Mouse (Mus musculus): ENCODE measurements around the gene Atn1. TPM values are rescaled to one million over a fixed set of nuclear protein-coding genes. Genes with fewer than 3 reads are reported as not detected.

The Atn1 gene
- polyA plus RNA-seq, 1 experiment: 62.7 TPM

DNA sequence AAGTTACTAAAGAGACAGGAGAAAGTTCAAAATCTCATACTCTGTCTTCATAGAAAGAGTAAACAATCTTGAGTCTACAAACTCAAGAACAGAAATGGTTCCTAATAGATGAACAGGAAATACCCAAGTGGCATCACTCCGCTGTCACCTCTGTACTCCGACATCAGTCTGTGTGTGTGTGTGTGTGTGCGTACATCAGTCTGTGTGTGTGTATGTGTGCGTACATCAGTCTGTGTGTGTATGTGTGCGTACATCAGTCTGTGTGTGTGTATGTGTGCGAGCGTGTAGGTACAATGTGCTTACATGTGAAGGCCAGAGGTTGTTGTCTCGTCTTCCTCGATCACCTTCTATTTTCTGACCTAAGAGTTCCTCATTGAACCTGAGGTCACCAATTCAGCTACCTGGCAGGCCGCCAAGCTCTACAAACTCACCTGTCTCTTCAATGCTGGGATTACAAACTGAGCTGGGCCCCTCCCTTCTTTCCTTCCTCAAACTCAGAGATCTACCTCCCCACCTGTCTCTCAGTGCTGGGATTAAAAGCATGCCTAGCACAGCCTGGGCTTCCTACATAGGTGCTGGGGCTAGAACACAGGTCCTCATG is 47.9 kb downstream of the Atn1 start:
- no peak for TF ChIP-seq GATA1 (IDR thresholded peaks at IDR 0.05; ENCODE audit: low read length)

GRCm38 (mm10) chr6:124706061-124706627 is 50.2 kb downstream of the Atn1 start:
- no peak for TF ChIP-seq GATA1 (IDR thresholded peaks at IDR 0.05; ENCODE audit: low read length)

DNA sequence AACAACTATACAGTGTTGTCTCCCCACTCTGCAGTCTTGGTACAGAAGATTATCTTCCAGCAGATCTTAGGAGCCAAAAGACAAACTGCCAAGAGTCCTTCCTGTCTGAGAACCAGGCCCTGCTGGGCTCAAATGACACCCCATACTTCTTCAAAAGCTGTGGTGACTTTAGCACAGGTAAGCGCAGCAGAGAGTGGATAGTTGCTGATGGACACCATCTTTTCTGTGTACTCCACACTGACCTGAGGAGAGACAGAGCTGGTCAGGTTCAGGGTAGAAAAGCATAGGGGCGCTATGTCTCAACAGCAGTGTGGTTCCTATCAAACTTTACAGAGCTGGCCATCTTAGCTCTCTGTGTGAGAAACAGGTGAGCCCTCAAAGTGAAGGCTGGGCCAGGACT is 51.9 kb downstream of the Atn1 start:
- no peak for TF ChIP-seq GATA1 (IDR thresholded peaks at IDR 0.05; ENCODE audit: low read length)

- TF ChIP-seq GATA1 (IDR thresholded peaks at IDR 0.05; ENCODE audit: low read length): no peak
Observed at GRCm38 (mm10) chr6:124703789-124704188, 52.5 kb downstream of the Atn1 start.

DNA sequence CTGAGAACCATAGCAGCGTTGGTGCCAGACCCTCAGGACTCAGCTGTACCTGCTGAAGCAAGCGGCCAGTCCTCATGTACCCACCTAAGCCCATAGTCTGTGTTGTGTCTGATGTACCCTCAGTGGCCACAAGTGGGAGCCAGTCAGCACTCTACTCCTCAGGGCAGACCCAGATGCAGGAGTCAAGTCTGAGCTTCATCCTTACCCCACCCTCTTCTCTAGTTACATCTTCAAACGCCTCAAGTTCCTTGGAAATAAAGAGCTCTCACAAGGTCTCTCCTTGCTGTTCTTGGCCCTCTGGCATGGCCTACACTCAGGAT is 53.6 kb downstream of the Atn1 start:
- TF ChIP-seq GATA1 (IDR thresholded peaks at IDR 0.05; ENCODE audit: low read length): no peak

DNA sequence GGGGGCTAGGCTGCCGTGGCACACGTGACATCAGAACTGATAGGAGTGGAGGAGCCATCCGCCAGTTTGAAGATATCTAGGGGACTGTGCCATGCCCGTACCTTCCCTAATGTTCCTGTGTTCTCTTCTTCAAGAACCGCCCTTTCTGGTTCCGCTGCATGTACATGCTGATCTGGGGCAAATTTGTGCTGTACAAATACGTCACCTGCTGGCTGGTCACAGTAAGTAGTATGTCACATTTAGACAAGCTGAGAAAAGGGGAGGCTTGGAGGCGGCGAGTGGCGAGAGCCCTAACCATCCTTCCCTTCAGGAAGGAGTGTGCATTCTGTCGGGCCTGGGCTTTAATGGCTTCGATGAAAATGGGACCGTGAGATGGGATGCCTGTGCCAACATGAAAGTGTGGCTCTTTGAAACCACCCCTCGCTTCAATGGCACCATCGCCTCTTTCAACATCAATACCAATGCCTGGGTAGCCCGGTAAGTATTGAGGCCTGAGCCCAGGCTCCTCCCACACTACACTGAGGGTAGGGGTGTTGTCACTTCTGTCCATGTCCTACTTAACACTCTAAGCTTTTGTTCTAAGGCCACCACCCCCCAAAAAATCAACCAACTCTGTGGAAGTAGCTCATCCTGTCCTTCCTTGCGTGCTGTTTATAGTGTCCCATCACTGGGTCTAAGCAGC is 54.1 kb downstream of the Atn1 start:
- no peak for TF ChIP-seq GATA1 (IDR thresholded peaks at IDR 0.05; ENCODE audit: low read length)

GRCm38 (mm10) chr6:124701338-124701737 is 55.0 kb downstream of the Atn1 start:
- TF ChIP-seq GATA1 (IDR thresholded peaks at IDR 0.05; ENCODE audit: low read length): no peak

DNA sequence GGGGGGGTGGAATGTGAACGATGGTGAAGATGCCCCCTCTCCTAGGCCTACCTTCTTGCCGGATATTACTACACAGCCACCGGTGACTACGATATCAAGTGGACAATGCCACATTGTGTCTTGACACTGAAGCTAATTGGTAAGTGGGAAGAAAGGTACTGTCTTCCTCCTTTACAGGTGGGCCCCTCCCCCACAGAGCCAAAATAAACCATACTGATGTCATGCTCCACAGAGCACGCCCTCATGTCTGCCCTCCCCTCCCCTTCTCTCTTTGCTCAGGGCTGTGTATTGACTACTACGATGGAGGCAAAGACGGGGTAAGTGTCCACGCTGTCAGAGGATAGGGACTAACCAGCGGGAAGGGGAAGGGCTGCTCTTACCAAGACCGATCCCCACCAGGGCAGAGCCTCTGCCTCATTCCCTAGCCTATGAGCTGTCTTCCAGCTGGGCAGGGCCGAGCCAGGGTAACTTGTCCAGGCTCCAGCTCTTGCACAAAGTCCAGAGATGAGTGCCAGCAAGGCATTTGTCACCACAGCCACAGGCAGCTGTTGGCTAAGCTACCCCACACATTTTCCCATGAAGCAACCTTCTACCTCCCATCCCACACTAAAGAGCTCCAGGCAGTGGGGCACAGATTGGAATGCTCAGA is 56.2 kb downstream of the Atn1 start:
- TF ChIP-seq GATA1 (IDR thresholded peaks at IDR 0.05; ENCODE audit: low read length): no peak

GRCm38 (mm10) chr6:124699366-124699765 is 57.0 kb downstream of the Atn1 start:
- no peak for TF ChIP-seq GATA1 (IDR thresholded peaks at IDR 0.05; ENCODE audit: low read length)

DNA sequence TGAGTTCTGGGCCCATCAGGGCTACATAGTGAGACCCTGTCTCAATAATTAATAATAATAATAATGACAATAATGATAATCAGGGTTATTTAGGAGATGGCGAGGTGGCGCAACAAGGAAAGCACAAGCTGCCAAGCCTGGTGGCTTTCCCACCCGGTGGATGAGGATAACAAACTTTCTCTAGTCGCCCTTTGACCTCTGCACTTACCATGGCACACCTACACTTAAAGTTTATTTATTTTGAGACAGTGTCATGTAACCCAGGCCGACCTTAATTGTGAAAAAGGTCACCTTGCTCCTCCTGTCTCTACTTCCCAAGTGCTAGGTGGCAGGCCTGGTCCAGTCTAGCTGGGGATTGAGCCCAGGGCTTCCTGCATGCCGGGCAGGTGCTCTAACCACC is 57.6 kb downstream of the Atn1 start:
- TF ChIP-seq GATA1 (IDR thresholded peaks at IDR 0.05; ENCODE audit: low read length): no peak

DNA sequence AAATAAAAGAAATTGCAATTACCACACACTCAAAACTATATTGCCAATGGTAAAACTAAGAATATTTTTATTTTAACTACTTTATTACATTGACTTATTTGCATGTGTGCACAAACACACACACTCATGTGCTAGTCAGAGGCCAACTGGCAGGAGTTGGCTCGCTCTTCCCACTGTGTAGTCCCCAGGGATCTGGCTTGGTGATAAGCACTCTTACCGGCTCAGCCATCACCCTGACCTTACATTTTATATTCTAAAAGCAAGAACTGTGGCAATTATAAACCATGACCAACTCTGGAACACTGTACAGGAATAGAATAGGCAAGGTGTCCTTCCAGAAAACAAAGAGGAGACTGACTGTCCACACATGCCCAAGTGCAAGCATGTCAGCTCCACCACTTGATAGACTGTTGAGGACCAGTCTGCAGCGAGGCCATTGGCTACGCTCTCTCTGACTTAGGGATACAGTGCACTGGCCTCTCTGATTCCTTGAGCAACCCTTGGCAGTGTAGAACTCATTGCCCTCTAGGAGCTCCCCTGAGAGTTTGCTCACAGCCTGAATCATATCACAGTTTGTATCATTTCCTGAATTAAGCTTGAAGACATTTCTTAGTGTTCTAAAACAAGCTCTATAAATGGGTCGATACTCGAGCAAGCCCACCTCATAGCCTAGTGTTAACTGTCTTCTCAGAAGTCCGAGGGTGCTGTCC is 59.7 kb downstream of the Atn1 start:
- no peak for TF ChIP-seq GATA1 (IDR thresholded peaks at IDR 0.05; ENCODE audit: low read length)

- no peak for TF ChIP-seq GATA1 (IDR thresholded peaks at IDR 0.05; ENCODE audit: low read length)
Observed at GRCm38 (mm10) chr6:124694166-124694955, 62.0 kb downstream of the Atn1 start.

GRCm38 (mm10) chr6:124693243-124693981 is 62.9 kb downstream of the Atn1 start:
- TF ChIP-seq GATA1 (IDR thresholded peaks at IDR 0.05; ENCODE audit: low read length): no peak

Other genes with a start within 250 kb of the Atn1 start
- gene C1ra, start 244.1 kb downstream of the Atn1 start, polyA plus RNA-seq (2012): not detected in 2 replicates
- not detected in 2 replicates for gene C1s1, start 214.2 kb downstream of the Atn1 start, polyA plus RNA-seq (2012)
- gene C1rb, start 186.2 kb downstream of the Atn1 start, polyA plus RNA-seq (2012): not detected in 2 replicates
- not detected in 2 replicates for gene C1s2, start 120.4 kb downstream of the Atn1 start, polyA plus RNA-seq (2012)
- 144 and 152 TPM in 2 replicates for gene Lpcat3, start 93.5 kb downstream of the Atn1 start, polyA plus RNA-seq (2012)
- gene Emg1, start 44.3 kb downstream of the Atn1 start, polyA plus RNA-seq (2012): 252 and 358 TPM in 2 replicates
- gene Phb2, start 44.2 kb downstream of the Atn1 start, polyA plus RNA-seq (2012): 491 and 631 TPM in 2 replicates
- gene Ptpn6, start 17.8 kb downstream of the Atn1 start, polyA plus RNA-seq (2012): 25.0 and 55.5 TPM in 2 replicates
- gene Grcc10, start 15.2 kb downstream of the Atn1 start, polyA plus RNA-seq (2012): 18.3 and 24.3 TPM in 2 replicates
- gene Gm45234, start 503 bp downstream of the Atn1 start, polyA plus RNA-seq (2012): 1.7 and 2.3 TPM in 2 replicates
- gene Eno2, start 13.1 kb upstream of the Atn1 start, polyA plus RNA-seq (2012): not detected in 2 replicates
- gene Lrrc23, start 23.2 kb upstream of the Atn1 start, polyA plus RNA-seq (2012): not detected in 2 replicates
- gene Spsb2, start 52.1 kb upstream of the Atn1 start, polyA plus RNA-seq (2012): 10.8 and 11.7 TPM in 2 replicates
- 388 and 516 TPM in 2 replicates for gene Tpi1, start 57.8 kb upstream of the Atn1 start, polyA plus RNA-seq (2012)
- 54.8 and 73.3 TPM in 2 replicates for gene Usp5, start 73.0 kb upstream of the Atn1 start, polyA plus RNA-seq (2012)
- 64.7 and 82.9 TPM in 2 replicates for gene Cdca3, start 73.0 kb upstream of the Atn1 start, polyA plus RNA-seq (2012)
- not detected in 2 replicates for gene Gnb3, start 83.8 kb upstream of the Atn1 start, polyA plus RNA-seq (2012)
- not detected in 2 replicates for gene P3h3, start 101.2 kb upstream of the Atn1 start, polyA plus RNA-seq (2012)
- gene Gpr162, start 107.5 kb upstream of the Atn1 start, polyA plus RNA-seq (2012): not detected in 2 replicates
- not detected in 2 replicates for gene Cd4, start 131.7 kb upstream of the Atn1 start, polyA plus RNA-seq (2012)
- gene Lag3, start 155.2 kb upstream of the Atn1 start, polyA plus RNA-seq (2012): not detected in 2 replicates
- 116 and 155 TPM in 2 replicates for gene Ptms, start 163.6 kb upstream of the Atn1 start, polyA plus RNA-seq (2012)
- 344 and 363 TPM in 2 replicates for gene Mlf2, start 174.9 kb upstream of the Atn1 start, polyA plus RNA-seq (2012)
- 93.0 and 105 TPM in 2 replicates for gene Cops7a, start 209.0 kb upstream of the Atn1 start, polyA plus RNA-seq (2012)
- not detected in 2 replicates for gene Pianp, start 240.2 kb upstream of the Atn1 start, polyA plus RNA-seq (2012)

All from G1E-ER4 (cell line).